Mouse (Mus musculus): Measurements from ENCODE around the gene Pdgfd. TPM values are rescaled to one million over a fixed set of nuclear protein-coding genes. Genes with fewer than 3 reads are reported as not detected.

Gene Pdgfd
- total RNA-seq, 2 experiments from 2014 or later, result 1.5 to 1.6 TPM

DNA sequence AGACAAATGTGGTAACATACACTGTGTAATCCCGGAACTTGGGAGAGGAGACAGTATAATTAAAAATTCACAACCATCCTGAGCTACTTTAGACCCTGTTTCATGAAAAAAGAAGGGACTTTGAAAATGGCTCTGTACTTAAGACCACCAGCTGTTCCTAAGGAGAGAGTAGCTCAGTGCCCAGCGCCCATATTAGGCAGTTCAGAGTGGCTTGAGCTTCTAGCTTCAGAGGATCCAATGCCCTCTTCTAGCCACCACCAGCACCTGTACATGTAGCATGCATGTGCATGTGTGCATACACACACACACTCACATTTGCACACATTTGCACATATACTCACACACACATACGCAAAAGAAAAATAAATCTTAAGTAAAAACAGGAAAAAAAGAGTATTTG is 136.2 kb downstream of the Pdgfd start:
- no peak for DNase-seq
- intact Hi-C loops (cut with DNase I), result no loop called here

DNA sequence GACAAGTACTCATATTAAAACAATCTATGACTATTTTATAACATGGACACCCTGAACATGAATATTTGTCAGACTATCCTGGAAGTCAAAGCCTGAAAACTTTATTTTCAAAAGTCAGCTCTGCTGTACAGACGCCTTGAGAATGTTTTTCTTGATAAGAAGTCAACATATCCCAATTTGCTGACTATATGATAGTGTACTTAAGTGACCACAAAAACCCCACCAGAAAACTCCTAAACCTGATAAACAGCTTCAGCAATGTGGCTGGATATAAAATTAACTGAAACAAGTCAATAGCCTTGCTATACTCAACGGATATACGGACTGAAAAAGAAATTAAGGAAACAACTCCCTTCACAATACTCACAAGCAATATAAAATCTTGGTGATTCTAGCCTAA is 137.5 kb downstream of the Pdgfd start:
- no peak for DNase-seq
- intact Hi-C loops (cut with DNase I), result no loop called here

DNA sequence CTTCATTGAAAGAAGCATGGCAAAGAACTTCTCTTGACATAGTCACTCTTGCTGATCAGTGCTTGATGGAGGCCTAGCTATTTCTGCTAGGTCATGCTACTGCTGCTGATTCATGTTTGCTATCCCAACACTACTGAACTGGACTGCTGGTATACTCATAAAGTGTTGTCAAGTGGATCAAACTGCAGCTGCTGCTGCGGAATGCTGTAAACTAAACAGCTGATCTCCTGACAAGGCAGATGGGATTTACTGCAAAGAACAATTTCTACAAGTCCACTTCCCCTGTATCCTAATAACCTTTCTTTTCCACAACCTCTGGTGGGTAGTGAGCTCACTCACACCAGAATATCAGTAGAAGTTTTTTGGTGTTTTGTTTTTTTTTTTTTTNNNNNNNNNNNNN is 148.7 kb downstream of the Pdgfd start:
- intact Hi-C loops (cut with DNase I), result no loop called here

DNA sequence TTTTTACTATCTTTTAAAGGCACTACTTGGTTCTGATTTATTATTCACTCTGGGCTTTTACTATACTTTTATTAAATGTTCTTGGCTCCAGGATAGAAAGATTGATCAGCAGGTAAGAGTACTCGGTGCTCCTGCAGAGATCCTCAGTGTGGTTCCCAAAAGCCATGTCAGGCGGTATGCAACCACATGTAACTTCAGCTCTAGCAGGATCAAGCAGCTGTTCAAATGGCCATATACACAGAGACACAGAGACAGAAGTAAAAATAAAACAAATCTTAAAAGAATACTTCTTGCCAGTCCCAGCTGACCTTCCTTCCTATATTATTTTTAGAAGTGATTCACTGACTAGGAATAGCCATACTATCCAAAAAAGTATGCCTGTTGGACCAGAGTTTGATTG is 157.0 kb downstream of the Pdgfd start:
- intact Hi-C loops (cut with DNase I), result no loop called here

More for the DNA sequence above, 148.7 kb downstream of the Pdgfd start:
- DNase-seq, result no peak

DNA sequence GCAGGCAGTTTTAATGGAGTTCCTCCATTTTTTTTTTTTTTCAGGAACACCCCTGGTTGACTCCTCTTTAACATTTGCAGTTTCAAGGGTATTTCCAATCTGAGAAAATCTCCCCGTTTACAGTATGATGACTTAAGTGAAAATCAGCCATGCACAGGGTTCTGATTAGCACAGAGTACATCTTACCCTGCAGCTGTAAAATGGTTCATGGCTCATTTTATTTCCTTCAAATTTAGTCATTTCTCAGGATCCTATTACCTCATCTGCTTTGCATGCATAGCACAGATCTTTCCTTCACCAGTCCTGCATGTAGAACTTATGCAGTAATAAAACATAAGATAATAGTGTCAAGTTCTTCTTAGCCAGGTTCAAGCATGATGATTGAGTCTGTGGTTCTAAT is 165.1 kb downstream of the Pdgfd start:
- intact Hi-C loops (cut with DNase I), result no loop called here
- no peak for DNase-seq

More for the DNA sequence above, 157.0 kb downstream of the Pdgfd start:
- DNase-seq, result no peak

DNA sequence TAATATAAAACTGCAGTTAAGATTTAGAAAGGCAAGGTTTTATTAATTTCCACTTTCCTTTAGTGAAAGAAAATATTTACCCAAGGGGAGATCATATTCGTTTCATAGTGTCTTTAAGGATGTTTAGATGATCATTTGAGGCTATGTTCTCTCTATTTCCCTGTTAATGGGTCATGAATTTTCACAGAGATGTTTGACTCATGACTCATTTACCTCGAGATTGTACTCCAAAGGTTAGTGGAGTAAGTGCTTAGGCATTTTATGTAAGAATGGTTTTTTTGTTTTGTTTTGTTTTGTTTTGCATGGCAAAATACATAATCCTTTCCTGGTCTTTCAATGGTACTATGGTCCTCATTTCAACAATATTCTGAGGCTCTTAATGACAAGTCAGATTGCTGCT is 167.9 kb downstream of the Pdgfd start:
- intact Hi-C loops (cut with DNase I), result no loop called here
- no peak for DNase-seq

DNA sequence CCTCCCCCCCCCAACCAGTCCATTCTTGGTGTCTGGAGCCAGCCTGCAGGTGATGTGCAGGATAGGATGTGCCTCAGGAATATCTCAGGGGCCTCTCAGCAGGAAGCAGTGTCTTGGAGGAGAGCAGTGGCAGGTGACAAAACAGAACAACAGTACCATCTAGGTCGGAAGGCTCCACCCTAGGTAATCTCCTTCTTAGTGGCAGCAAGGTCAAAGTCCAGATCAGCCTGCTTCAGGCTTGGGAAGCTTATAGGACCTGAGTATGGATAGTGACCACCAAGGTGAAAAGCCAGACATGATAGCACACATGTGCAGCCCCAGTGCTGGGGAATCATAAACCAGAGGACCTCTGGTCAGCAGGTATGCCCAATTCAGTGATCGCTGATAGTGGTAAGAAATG is 169.5 kb downstream of the Pdgfd start:
- no peak for DNase-seq
- intact Hi-C loops (cut with DNase I), result no loop called here

DNA sequence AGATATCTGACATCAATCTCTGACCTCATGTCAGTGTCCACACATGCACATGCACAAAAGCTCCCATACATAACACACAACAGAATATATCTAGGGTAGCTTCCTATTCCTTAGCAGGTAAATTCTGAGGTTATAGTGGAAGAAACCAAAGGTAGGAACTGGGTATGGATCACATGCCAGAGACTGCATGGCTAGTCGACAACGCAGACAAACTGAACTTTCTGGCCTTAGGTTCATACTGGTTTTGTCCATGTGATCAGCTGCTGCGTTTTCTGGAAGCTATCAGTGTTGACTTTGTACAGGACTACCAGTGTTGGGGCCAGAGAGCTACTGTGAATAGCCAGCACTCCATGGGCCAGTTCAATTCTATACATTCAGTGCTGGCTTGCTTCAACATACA is 170.0 kb downstream of the Pdgfd start:
- intact Hi-C loops (cut with DNase I), result no loop called here
- DNase-seq, result no peak

DNA sequence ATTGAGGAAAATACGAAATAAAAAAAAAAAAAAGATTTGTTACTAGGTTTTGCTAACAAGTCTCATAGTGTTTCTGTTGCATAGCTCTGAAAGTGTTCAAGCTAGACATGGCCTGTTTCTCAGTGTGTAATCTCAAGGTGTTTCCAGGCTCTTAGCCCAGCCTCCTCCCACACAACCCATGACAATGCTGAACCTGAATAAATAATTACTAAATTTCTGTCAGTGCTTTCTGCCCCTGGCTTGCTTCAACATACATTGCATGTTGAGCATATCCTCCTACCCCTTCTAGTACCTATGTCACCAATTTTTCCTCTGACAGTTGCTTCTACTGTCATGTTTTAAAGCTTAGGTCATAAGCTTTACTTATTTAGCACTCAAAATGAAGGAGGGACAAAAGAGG is 171.0 kb downstream of the Pdgfd start:
- DNase-seq, result no peak
- intact Hi-C loops (cut with DNase I), result no loop called here

DNA sequence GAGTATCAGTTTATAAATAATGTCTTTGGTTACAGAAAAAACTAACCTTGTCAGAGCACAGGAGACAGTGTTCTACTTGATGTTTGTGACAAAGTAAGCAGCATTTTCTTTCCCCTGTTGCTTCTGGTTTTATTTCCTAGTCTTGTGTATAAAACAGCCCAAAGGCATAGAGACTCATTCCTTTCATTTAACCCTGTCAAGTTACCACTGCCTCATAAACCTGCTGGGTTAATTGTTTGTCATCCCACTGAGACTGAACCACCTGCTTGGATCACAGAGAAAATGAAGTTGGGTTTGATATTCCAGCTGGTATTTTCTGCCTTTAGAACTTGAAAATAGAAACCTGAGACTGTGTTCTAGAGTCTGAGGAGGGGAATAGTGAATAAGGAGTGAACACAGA is 172.4 kb downstream of the Pdgfd start:
- intact Hi-C loops (cut with DNase I), result no loop called here

DNA sequence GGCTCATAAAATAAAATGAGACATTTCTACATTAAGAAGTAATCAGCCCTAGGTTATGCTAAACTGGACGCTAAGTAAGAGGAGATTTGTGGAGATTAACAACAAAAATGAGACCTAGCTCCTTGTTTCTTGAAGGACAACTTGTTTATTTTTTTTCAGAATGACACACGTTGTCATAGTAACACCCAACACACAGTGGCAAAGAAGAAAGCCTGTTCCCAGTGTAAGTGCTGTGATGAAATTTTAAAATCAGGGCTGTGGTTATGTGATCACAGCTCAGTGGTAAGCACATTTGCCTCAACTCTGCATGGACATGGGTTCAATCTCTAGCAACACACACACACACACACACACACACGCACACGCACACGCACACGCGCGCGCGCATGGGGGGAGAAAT is 174.5 kb downstream of the Pdgfd start:
- intact Hi-C loops (cut with DNase I), result no loop called here
- DNase-seq, result no peak

More for the DNA sequence above, 172.4 kb downstream of the Pdgfd start:
- no peak for DNase-seq

DNA sequence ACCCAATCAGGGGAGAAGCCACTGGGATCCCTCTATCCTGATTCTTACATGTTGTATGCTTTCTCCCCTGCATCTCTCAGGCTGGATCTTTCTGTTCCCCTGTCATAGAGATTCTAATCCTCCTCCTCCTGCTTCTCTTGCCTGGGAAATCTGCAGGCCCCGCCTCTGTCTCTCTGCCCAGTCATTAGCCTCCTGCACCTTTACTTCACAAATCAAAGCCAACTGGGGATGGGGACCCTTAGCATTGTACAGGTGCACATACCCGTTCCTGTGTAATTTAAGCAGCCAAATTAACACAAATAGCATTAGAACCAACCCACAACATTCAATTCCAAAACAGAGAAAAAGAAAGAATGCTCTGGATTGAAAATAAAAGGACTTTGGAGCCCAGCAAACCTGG is 176.1 kb downstream of the Pdgfd start:
- no peak for DNase-seq
- intact Hi-C loops (cut with DNase I), result no loop called here

DNA sequence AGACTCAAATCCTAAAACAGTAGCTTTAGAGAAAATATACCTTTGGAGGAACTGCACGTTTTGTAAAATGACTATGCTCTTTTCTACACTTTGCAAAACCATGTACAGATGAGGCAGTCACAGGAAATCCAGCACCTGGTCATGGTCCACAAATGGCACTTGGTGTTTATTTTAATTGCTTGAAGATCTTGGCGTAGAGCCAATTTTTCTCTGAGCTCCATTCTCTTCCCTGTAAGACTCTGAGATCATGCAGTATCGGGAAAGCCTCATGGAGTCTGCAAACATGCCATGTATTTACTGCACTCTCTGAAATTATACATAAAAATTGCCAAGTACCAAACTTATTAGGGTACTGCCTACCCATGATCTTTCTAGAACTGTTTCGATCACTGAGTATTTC is 176.5 kb downstream of the Pdgfd start:
- no peak for DNase-seq
- intact Hi-C loops (cut with DNase I), result no loop called here

DNA sequence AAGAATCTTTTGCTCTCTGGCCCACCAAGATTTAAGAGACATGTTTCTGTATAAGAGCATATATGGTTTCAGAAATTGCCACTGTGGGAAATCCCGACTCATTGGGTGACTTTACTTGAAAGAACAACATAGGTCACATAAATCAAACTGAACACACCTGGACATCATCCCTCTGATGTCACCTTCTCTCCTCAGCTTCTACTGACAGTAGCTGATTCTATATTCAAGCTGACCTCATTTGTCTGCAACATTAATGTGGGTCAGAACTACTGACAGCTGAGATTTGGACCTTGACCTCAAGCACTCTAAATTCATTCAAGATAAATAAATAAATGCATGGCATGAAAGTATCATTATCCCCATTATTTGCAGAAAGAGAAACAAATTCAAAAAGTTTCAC is 177.0 kb downstream of the Pdgfd start:
- intact Hi-C loops (cut with DNase I), result no loop called here
- DNase-seq, result no peak

DNA sequence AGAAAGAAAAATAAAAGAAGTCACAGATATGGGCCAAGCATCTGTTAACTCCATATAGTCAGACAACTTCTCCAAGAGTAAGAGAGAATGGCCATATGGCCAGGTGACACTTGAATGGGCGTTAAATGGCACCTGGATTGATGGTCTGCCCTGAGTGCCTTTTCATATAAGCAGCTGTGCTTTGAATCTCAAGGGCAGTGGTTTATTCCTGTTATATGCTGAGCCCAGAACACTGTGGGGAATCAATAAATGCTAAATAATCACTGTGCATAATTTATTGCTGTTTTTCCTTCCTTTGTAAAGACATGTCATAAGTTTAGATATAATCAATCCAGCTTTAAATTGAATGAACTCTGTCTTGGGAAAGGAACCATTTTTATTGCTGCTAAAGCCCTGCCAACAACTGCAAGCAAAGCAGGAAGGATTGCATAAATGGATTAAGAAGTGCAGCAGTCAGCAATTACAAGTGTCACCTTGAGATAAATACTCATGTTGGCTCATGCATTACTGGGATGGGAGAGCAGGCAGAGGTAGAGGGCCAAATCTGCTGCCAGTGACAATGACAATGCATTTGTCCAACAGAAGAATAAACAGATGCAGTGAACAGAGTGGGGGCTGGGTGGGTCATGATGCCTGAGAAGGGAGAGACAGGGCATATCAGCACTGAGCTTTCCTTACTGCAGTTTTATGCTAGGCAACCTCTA is 185.0 kb downstream of the Pdgfd start:
- intact Hi-C loops (cut with DNase I), result no loop called here
- no peak for DNase-seq

DNA sequence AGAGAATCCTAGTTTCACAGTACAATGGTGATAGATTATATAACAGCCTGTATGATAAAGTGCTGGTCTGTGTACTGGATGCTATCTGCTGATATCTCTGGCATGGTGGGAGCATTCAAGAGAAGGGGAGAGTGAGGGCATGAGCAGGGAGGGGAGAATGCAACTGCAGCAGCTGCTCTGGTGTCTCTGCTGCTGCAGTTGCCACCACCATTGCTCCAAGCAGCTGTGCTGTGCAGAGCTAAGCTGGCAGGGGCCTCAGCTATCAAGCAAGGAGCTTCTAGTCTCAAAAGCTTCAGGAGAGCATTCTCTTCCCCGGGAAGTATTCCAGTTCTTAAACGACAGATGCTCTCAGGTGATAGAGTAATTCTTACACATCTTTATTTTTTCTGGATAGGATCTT is 192.4 kb downstream of the Pdgfd start:
- DNase-seq, result no peak
- intact Hi-C loops (cut with DNase I), result no loop called here

DNA sequence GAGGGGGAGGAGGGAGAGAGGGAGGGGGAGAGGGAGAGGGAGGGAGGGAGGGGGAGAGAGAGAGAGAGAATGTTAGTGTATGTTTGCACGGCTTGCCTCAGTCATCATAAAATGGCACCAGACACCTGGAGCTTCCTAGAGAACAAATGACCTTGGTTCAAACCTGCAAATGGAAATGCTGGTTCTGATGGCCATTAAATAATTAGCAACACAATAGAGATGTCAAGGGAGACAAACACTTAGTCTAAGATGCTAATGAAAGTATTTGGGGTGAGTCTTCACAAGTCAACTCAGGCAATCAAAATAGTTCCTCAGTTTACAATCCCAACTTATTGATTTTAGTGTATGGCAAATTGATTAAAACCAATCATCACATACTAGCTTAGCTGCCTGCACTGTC is 198.2 kb downstream of the Pdgfd start:
- intact Hi-C loops (cut with DNase I), result no loop called here
- no peak for DNase-seq

DNA sequence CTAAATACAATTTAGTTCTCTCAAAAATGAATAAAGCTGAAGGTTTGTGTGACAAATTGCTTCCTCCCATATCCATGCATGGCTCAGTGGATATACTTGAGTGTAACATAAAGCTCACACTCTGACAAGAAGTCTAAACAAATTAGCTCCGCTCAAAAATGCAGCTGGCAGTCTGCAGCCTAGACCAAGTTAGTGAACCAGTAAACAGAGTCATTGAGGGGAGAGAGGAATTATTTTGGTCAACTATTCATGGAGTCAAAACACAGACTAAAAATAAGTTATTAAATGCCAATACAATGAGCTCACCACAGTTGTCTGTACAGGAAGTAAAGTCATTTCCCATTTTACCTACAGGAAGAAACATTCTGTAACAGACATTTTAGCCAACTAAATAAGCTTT is 233.4 kb downstream of the Pdgfd start:
- no peak for DNase-seq
- intact Hi-C loops (cut with DNase I), result no loop called here

DNA sequence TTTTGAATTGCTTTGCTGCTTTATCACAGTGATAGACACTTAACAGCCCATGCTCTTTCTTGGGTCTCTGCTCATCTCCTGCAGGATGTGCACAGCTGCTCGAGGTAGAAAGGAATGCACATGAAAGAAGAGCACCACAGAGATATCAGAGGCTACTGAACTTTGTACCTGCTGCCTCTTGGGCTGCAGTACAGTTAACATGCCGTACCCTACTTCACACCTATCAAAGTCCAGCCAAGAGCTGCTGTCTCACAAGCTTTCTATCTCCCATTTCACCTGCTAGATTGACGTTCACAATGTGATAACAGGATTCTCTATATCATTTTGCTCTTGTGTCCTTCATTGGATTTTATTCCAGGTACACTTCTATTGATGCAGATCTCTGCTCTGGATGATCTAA is 238.2 kb downstream of the Pdgfd start:
- no peak for DNase-seq
- intact Hi-C loops (cut with DNase I), result no loop called here

DNA sequence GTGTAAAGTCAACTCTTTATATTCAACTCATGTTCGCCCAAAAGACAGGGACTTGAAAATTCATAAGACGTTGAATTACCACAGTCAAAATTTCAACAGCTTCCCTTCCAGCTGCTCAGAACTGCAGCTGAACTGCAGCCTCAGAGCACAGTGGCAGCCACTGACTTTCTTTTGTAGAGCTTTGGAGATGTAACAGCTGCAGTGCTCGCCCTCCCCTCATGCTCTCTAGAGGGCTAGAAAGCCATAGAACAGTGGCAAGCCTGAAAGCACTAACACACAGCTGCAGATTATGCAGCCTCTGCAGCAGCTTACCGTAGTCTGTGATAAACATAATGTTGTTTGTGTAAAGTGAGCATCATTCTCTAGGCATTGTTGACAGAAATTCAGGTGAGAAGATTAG is 239.6 kb downstream of the Pdgfd start:
- DNase-seq, result no peak
- intact Hi-C loops (cut with DNase I), result no loop called here

DNA sequence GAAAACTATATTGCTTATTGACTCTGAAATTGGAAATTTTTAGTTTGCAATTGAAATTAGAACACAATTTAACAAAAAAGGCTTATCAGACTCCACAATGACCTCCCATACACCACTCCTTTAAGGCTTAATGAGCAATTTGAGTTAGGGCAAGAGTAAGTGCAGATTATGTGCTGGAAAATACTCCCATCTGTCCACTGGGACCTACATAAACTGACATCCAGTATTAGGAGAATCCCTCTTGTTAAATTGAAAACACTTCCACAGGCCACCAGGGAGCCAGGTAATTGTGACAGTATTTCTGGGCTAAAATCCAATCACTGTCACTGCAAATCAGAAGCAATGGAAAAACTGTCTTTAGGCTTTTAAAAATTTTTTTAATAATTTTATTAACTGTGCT is 256.2 kb downstream of the Pdgfd start:
- intact Hi-C loops (cut with DNase I), result no loop called here
- no peak for DNase-seq

Data from left cerebral cortex, postnatal 4 days (tissue).